Mouse (Mus musculus) left cerebral cortex, postnatal 14 days (tissue): ENCODE measurements around the gene Sesn1. TPM values are rescaled to one million over a fixed set of nuclear protein-coding genes. Genes with fewer than 3 reads are reported as not detected.

Experiments used
- DNase-seq, 2 experiments: peaks; one replicate each; pipeline ENCODE4 v3.0.0; 2021 to 2022; ENCODE audit warnings: low spot score in 2 of 2, mixed read lengths in 1 of 2
- intact Hi-C: fragments of 180-260 bp; cut with DNase I; formaldehyde crosslinking; loops from one replicate; pipeline ENCODE4 v1.15.1; 2025
- total RNA-seq, 2 experiments: library from RNA; stranded (reverse); gene quantifications; 2 replicates each; pipeline ENCODE4 v1.2.3; 2021

Sesn1 gene
- total RNA-seq, 2 experiments from 2014 or later: 39.3 to 52.8 TPM

DNA sequence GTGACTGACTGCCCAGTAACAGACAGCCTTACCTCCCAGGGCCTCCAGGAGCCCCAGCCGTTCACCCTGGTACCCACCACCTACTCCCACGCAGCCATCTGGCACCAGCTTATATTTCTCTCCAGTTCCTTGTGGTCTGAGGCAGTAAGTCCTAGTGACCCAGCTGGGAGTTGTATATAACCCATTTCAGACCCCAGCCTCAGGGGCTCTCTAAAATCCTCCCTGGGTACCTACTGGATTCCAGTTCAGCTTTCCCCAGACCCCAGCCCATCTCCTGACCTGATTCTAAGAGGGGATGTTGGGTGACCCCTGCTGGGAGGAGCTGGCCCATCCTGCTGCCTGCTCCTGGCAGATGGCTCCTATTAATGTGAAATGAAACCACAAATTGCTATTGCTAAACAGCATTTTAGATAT is 50.5 kb downstream of the Sesn1 start:
- intact Hi-C loops: no loop called here
- DNase-seq: no peak

DNA sequence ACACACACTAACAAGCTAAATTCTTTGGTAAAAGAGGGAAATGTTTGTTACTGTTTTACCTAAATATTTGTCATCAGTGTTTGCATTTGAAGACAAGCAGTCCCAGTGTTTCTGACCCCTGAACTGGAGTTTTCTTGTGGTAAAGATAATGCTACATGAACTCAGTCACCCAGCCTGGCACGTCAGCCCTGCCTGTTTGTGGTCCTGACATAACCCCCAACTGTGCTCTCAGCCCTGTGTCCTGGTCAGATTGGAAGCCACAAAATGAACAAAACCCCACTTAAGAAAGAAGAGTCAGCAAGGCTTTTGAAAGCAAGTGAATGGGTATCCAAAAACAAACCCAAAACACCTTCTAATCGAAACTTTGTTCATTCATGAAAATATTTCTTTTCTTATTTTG is 53.3 kb downstream of the Sesn1 start:
- no peak for DNase-seq
- intact Hi-C loops: no loop called here

DNA sequence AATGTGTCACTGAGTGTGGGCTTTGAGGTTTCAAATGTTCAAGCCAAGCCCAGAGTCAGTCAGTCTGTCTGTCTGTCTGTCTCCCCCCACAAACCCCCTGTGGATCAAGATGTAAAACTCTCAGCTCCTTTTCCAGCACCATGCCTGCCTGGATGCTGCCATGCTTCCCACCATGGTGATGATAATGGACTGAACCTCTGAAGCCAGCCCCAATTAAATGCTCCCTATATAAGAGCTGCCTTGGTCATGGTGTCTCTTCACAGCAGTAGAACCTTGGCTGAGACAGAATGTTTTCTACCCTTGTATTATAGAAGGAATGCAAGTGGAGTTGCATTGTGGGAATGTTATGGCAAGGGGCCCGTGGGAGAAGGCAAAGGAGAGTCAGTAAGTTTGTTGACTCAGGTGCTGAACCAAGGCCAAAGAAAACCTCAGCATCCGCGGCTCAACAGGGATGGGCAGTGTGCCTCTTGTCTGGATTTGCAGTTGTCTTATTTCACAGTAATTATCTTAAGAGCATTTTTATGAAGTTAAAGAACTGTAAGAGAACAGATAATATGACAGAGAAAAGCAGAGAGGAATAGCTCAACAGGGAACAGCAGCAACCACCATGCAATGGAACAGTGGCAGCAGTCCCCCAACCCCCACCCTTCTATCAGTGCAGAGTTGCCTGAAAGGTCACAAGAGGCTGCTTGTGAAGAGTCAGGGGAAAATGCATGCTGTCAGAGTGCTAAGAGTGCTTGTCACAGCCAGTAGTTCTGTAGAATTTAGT is 56.5 kb downstream of the Sesn1 start:
- no peak for DNase-seq
- intact Hi-C loops: no loop called here

DNA sequence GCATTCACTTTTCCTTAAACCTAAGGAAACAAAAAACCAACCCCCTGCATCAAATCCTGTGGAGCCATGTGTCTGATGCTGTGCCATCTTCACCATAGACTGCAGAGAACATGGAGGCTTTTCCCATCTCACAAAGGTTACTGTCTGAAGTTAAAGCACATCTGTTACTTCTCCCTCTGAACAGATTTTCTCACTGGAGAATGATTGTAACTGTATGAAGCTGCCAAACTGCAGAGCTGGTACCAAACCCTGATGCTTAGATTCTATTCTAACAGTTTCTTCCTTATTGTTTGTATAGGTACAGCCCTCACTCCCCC is 57.1 kb downstream of the Sesn1 start:
- intact Hi-C loops: no loop called here
- peak in 1 of 2 experiments; percentile 35 for DNase-seq

DNA sequence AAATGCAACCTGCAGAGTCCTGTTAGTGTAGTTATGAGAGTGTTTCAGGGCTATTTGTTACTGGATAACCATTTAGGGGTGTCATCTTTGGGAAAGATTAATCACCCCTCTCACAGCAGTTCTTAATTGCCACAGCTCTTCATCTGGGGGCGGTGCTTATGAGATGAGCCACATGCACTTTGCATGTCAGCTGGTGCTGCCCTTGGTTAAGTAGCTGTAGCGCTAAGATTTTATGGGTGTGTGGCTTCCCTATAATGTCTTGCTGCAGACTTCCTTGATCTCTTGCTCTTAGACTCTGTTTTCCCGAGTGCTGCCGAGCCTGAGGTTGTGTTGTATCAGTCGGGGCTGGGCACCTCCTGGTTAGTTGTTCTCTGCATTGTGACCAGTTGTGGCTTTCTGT is 58.2 kb downstream of the Sesn1 start:
- intact Hi-C loops: no loop called here
- DNase-seq: no peak

DNA sequence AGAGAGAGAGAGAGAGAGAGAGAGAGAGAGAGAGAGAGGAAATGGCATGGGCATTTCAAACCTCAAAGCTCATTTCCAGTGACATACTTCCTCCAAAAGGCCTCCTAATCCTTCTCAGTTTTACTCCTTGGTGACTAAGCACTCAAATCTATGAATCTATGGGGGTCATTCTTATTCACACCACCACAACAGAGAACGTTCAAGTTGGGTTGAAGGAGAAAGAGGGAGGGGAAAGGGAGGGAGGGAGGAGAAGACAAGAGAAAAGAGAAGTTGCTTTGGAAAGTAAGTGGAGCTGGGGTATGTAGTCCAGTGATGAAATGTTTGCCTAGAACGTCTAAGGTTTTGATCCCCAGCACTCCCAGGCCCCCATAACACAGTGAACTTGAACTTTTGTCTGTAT is 60.4 kb downstream of the Sesn1 start:
- DNase-seq: no peak
- intact Hi-C loops: no loop called here

DNA sequence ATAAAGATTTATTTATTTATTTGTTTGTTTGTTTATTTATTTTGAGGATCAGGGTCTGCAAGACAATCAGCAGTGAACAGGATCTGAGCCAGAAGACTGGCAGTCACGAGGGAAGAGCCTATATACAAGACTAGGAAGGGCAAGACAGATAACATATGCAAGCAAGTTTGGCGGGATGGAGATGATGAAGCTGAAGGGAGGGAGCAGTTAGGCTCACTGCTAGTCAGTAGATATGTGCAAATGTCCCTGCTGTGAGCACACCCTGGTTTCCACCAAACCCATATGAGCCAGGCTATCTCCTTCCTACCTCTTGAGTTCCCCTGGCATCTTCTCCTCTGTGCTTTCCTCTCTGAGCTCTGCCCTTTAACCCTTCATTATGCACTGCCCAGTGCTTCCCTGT is 61.8 kb downstream of the Sesn1 start:
- no peak for DNase-seq
- intact Hi-C loops: no loop called here

DNA sequence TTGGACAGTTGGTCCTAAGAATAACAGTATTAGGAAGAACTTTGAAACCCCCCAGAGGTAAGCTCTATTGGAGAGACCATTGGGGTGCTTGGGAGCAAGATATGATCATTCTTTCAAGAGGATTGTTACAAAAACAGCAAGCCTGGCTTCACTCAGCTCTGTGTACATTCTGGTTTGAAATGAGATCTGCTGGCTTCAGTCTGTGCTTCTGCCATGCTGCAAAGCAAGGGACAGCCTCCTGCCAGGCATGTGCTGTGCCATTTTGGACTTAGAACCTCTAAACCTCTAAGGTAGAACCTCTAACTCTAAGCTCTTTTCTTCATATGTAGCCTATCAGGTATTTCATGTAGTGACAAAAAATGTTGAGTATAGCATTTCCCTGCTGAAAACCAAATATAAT is 65.9 kb downstream of the Sesn1 start:
- intact Hi-C loops: no loop called here
- no peak for DNase-seq

DNA sequence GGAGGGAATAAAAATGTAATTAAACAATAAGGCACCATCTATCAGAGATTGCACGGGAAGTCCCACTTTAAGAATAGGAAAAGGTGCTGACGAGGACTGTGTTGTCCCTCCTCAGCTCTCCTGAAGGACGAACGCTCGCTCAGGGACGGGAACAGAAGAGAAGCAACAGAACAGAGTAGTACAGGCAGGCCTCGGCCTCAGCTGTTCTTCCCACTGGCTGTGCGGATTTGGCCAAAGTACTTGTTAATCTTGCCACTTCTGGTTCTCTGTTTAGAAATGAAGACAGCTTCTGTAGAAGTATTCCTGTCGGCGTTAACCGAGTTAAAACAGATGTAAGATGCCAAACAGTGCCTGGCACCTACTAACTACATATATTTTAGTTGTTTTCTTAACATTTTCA is 68.6 kb downstream of the Sesn1 start:
- intact Hi-C loops: no loop called here
- DNase-seq: no peak

DNA sequence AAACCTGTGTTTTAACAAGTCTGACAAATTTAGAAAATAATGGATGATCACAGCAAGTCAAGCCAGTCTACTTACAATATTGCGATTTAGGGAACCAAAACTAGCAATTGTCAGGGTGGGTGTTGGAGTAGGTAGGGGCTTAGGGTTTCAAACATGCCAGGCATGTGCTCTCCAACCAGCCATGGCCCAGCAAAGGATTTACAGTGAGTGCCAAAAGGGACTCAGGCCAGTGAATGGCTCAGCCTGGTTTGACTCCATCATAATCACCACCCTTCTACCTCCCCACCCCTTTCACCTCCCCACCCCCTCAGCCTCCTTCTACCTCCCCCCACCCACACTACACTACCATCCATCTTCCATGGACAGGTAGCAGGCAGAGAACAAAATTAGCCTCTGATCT is 69.9 kb downstream of the Sesn1 start:
- intact Hi-C loops: no loop called here
- DNase-seq: no peak

DNA sequence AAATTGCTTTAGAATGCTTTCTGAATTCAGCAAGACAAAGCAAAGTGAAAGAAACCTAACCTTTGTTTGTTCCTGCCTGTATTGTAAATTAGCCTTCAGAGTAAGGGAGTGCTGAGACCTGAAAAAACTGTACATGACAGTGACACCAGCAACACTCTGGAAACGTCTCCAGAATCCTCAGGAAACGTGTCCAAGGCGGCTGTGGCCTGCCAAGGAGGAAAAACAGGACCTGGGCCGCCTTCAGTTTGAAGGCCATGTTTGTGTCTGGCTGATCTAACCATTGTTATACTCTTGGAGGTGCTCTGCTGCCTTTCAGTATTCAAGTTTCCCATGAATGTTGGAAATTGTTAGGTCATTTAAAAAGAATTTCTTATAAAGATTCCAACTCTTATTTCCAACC is 70.5 kb downstream of the Sesn1 start:
- DNase-seq: no peak
- intact Hi-C loops: no loop called here

DNA sequence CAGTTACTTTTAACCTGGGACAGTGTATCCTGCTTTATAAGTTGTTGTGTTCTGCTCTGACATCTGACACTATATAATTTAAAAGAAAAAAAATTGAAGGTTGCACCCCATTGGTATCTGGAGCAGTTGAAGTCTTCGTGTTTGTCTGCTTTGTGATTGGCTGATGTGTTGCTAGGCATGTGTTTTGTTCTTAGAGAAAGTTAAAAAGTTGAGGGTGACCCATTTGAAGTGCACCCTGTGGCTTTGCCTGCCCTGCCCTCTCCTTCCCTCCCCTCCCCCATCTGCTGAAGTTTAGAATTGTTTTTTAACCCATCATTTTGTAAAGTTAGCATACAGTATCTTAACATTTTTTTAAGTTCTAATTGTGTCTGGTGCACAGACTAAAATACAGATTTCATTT is 71.0 kb downstream of the Sesn1 start:
- no peak for DNase-seq
- intact Hi-C loops: no loop called here

DNA sequence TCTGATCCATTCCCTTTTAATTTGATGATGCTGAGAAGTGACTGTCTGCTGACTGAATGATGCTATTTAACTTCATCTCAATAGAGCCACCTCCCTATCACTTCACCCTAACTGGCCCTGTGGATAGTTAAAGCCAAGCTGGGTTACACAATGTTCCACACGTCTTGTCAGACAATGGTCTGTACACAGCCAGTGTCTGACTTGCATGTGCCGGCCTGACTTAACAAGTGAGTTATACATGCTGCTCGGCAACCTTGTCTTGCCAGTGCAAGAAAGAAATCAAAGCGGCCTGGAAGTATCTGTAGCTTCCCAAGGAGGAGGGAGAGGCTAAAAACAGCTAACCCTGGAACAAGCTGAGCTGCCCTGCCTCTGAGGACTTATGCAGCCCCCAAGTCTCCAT is 71.7 kb downstream of the Sesn1 start:
- intact Hi-C loops: no loop called here
- no peak for DNase-seq

DNA sequence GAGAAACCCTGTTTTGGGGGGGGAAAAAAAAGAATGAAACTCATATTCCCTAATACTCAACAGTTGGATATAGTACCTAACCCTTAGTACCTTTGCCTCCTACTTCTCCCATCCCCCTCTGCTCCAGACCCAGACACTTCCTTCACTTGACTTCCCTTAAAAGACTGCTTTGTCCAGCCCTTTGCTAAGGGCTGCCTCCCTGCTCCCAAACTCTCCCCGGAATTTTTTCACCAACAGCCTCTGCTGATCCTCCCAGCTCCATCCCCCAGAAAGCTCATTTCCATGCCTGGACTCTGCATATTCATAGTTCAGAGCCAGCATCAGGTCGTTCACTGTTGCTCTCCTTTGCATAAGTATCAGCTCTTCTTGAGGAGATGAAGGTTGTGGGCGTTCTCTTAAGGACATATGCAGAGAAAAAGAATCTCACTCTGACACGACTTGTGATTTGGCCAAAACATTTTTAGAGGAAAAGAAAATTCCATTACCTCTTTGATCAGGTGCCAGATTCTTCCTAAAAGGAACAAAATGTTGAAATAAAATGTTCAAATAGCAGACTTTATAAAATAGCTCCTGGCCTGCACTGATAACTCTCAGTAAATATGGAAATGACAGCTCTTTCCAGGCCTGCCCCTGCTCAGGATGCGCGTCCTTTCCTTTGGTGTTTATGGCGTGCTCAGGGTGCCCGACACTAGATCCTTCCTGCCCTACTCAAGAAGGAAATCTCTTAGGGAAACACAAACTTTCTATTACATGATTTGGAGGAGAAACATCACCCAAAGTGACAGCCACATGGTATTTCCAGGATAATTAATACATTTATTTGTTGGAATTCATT is 74.2 kb downstream of the Sesn1 start:
- intact Hi-C loops: no loop called here
- DNase-seq: no peak

DNA sequence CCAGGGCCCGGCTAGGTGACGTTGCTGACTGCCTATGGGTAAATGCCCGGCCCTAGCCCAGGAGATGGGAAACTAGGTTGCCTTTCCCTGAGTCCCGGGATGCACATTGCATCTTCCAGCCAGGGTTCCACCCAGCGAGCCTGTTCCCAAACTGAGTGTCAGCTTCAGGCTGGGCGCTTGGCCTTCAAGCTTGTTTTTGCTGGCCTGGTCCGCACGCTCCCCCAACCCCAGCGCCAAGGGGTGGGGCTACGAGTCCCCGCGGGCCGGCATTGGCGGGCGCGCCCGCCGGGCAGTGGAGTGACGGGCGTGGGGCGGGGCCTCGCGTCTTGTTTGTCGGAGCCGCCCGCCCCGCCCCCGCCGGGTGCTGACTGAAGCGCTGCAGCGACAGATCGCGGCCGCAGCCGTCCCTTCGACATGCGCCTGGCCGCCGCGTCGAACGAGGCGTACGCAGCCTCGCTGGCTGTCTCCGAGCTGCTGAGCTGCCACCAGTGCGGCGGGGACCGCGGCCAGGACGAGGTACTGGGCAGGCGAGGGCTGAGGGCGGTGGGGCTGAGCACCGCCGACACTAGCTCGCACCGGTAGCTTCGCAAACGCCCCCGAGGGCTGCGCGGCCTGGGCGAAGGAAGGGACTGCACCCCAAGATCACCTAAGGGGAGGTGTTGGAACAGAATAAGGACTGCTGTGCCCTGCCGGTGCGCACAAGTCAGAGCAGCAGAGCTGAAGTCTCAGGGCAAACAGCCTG is 77.5 kb downstream of the Sesn1 start:
- peak; percentile 93 to 96 for DNase-seq
- intact Hi-C loops: no loop called here

DNA sequence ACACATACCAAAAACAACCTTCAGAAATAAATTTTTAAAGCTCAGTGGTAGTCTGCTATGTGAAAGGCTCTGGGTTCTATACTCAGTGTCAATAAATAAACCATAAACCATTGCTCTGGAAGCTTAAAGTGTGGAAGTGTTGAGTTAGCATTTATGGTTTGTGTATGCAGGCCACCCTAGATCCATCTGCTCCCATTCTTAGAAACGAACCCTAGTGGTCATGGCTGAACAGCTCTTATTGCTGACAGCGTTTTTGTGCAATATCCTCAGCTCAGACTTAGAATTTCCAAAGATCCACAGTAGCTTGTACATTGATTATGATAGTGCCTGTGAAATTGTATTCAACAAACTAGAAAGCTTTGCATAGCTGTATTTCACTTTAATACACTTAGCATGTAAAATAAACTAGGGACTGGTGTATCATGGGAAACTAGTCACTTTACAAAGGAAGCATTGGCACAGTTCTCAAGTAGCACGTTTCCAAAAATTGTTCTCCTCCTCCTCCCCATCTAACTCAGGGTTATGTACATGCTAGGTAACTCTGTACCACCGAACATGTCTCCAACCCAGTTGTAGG is 78.7 kb downstream of the Sesn1 start:
- DNase-seq: peak in 1 of 2 experiments; percentile 45
- intact Hi-C loops: loop anchor here (2.0 kb wide), 1 partner anchor 58 kb away; no protein-coding TSS in a partner anchor

DNA sequence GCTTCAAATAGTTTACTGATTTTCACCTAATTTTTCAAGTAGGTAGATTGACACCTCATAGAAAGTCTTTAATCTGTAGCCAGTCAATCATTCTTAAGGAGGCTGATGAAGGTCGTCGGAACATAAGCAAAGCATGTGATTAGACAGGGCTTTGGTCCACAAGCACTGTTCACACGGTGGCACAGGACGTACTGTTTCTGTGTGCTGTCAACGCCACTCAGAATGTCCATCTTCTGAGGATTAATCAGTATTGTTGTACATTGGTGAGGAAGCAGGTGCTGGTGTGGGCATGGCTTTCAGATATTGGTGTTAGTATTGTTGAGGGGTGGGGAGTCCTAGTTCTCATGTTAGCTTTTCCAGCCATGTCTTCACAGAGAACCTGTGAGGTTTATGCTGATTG is 79.8 kb downstream of the Sesn1 start:
- DNase-seq: no peak
- intact Hi-C loops: loop anchor here (2.0 kb wide), 1 partner anchor 59 kb away; no protein-coding TSS in a partner anchor

DNA sequence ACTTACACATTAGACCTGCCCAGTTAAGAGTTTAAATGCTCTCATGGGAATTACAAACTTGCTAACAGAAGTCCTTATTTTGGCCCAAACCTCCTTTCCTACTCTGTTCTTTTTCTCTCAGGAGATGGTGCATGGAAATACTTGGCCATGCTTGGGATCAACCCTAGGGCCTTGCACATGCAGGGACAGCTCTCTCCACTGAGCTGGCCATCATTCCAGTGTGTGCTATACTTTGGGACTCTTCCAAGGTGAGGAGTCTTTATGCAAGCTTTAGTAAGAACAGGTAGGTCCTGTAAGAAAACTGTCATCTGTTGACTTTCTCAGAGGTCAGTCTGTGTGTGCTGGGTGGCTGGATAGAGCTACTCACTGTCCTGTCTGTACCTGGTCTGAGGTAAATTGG is 80.8 kb downstream of the Sesn1 start:
- intact Hi-C loops: no loop called here
- DNase-seq: no peak

DNA sequence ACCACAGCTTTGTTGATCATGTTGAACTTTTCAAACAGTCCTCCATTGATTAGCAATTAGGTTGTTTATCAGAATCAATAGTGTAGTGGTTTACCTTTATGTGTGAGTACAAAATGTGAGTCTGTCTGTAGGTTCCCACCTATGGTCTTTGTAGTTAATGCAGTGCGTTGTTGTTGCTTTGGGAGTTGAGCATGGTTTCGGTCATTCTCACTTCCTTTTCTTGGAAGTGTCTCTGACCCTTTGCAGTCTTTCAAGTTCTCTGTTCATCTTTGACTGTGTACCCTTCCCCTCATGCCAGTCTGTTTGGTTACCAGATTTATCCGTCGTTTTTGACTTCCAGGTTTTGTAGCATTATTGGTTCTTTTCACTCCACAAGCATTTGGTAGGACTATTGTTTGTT is 81.6 kb downstream of the Sesn1 start:
- intact Hi-C loops: no loop called here

More for the DNA sequence above, 81.6 kb downstream of the Sesn1 start:
- no peak for DNase-seq
